Mouse (Mus musculus) embryonic fibroblast, embryonic 13.5 days (primary cell): ENCODE data around the gene Wap.
A peak's percentile ranks its signal among the peaks of the same experiment; 100 is the strongest.

Experiments used
- CTCF ChIP-seq: IDR thresholded peaks from 2 replicates; pipeline ENCODE4 v1.5.1; 2011; ENCODE audit warnings: mild to moderate bottlenecking, control low read depth, low read length, moderate library complexity, borderline replicate concordance; ENCODE audit not compliant: insufficient read depth
- POLR2A ChIP-seq: IDR thresholded peaks from 2 replicates; pipeline ENCODE4 v1.6.1; 2011; ENCODE audit warnings: low read depth, mild to moderate bottlenecking, control low read depth, low read length, moderate library complexity

- no peak for TF ChIP-seq POLR2A
- TF ChIP-seq CTCF = peak; percentile 77
Observed at GRCm38 (mm10) chr11:6677530-6677929, 39.1 kb upstream of the Wap start.
